Mouse (Mus musculus) MEL (cell line): ENCODE measurements around the gene Slc6a9. TPM values are rescaled to one million over a fixed set of nuclear protein-coding genes. Genes with fewer than 3 reads are reported as not detected.

Experiments used
- DNase-seq: peaks from one replicate; pipeline ENCODE4 v3.0.0; 2011; ENCODE audit warnings: low read depth, low spot score
- H3K27ac ChIP-seq: 2 replicates; pipeline ENCODE4 v1.5.1; 2012; ENCODE audit warnings: low read depth, mild to moderate bottlenecking, control low read depth, low read length, moderate library complexity; ENCODE audit not compliant: control insufficient read depth
- H3K27me3 ChIP-seq, 2 experiments: fragments of 150-350 bp in 1 of 2; sonication (generic) in 1 of 2; 2 replicates each; pipeline ENCODE4 v1.6.1; 2012; ENCODE audit warnings: low read length in 2 of 2, mild to moderate bottlenecking in 2 of 2, improper control_type of control experiment in 1 of 2, moderate library complexity in 1 of 2; ENCODE audit not compliant: insufficient read depth in 2 of 2, control insufficient read depth in 1 of 2
- H3K36me3 ChIP-seq, 2 experiments: 2 replicates each; pipeline ENCODE4 v1.6.1; 2012 to 2014; ENCODE audit warnings: low read length in 2 of 2, improper control_type of control experiment in 1 of 2, inconsistent platforms in 1 of 2, mild to moderate bottlenecking in 1 of 2; ENCODE audit not compliant: insufficient read depth in 2 of 2, control insufficient read depth in 1 of 2
- H3K4me1 ChIP-seq, 2 experiments: fragments of 150-350 bp in 1 of 2; sonication (generic) in 1 of 2; 2 replicates each; pipeline ENCODE4 v1.6.1; 2012; ENCODE audit warnings: low read length in 2 of 2, improper control_type of control experiment in 1 of 2, mild to moderate bottlenecking in 1 of 2; ENCODE audit not compliant: insufficient read depth in 2 of 2, control insufficient read depth in 1 of 2
- H3K4me3 ChIP-seq, 2 experiments: fragments of 150-350 bp in 1 of 2; sonication (generic) in 1 of 2; 2 replicates each; pipeline ENCODE4 v1.5.1; 2012; ENCODE audit warnings: low read depth in 2 of 2, low read length in 2 of 2, mild to moderate bottlenecking in 2 of 2, moderate library complexity in 2 of 2, control low read depth in 1 of 2, improper control_type of control experiment in 1 of 2; ENCODE audit not compliant: control insufficient read depth in 1 of 2, insufficient read depth in 1 of 2
- H3K79me2 ChIP-seq: 2 replicates; pipeline ENCODE4 v1.6.1; 2012; ENCODE audit warnings: mild to moderate bottlenecking, low read length, moderate library complexity; ENCODE audit not compliant: control insufficient read depth, poor library complexity, insufficient read depth
- H3K9ac ChIP-seq: 2 replicates; pipeline ENCODE4 v1.6.1; 2012; ENCODE audit warnings: low read depth, mild to moderate bottlenecking, control low read depth, low read length, moderate library complexity; ENCODE audit not compliant: control insufficient read depth, poor library complexity, severe bottlenecking
- H3K9me3 ChIP-seq: fragments of 150-350 bp; sonication (generic); replicated peaks from 2 replicates; pipeline ENCODE4 v1.6.1; 2012; ENCODE audit warnings: mild to moderate bottlenecking, low read length, improper control_type of control experiment, moderate library complexity; ENCODE audit not compliant: insufficient read depth
- BHLHE40 ChIP-seq: IDR thresholded peaks from 2 replicates; pipeline ENCODE4 v1.6.1; 2012; ENCODE audit warnings: low read depth, mild to moderate bottlenecking, inconsistent platforms, low read length, improper control_type of control experiment, borderline replicate concordance
- CHD1 ChIP-seq: IDR thresholded peaks from 2 replicates; pipeline ENCODE4 v1.6.1; 2012; ENCODE audit warnings: low read depth, mild to moderate bottlenecking, inconsistent platforms, low read length, improper control_type of control experiment
- CTCF ChIP-seq, 3 experiments: IDR thresholded peaks in 2 of 3; conservative IDR thresholded peaks in 1 of 3; 2 replicates each; pipeline ENCODE4 v1.5.1; 2011 to 2012; ENCODE audit warnings: low read length in 3 of 3, low read depth in 2 of 3, mild to moderate bottlenecking in 2 of 3, improper control_type of control experiment in 1 of 3, inconsistent platforms in 1 of 3, mixed read lengths in 1 of 3, moderate library complexity in 1 of 3; ENCODE audit not compliant: control insufficient read depth in 1 of 3, insufficient read depth in 1 of 3, poor library complexity in 1 of 3, severe bottlenecking in 1 of 3
- EP300 ChIP-seq, 2 experiments: IDR thresholded peaks; 2 replicates each; pipeline ENCODE4 v1.6.1; 2011; ENCODE audit warnings: improper control_type of control experiment in 2 of 2, low read length in 2 of 2, low read depth in 1 of 2, mild to moderate bottlenecking in 1 of 2
- ETS1 ChIP-seq: IDR thresholded peaks from 2 replicates; pipeline ENCODE4 v1.6.1; 2012; ENCODE audit warnings: low read depth, mild to moderate bottlenecking, inconsistent platforms, low read length, improper control_type of control experiment, moderate library complexity
- GABPA ChIP-seq: IDR thresholded peaks from 2 replicates; pipeline ENCODE4 v1.6.1; 2012; ENCODE audit warnings: low read depth, mild to moderate bottlenecking, inconsistent platforms, low read length, improper control_type of control experiment, moderate library complexity
- KAT2A ChIP-seq: conservative IDR thresholded peaks from 2 replicates; pipeline ENCODE4 v1.6.1; 2012; ENCODE audit warnings: low read depth, low read length, improper control_type of control experiment, inconsistent platforms
- MAX ChIP-seq: IDR thresholded peaks from 2 replicates; pipeline ENCODE4 v1.6.1; 2011; ENCODE audit warnings: low read length, improper control_type of control experiment
- MAZ ChIP-seq: IDR thresholded peaks from 2 replicates; pipeline ENCODE4 v1.6.1; 2012; ENCODE audit warnings: low read depth, mild to moderate bottlenecking, inconsistent platforms, low read length, improper control_type of control experiment
- MEF2A ChIP-seq: IDR thresholded peaks from 2 replicates; pipeline ENCODE4 v1.6.1; 2014; ENCODE audit warnings: low read depth, mild to moderate bottlenecking, inconsistent platforms, low read length, improper control_type of control experiment; ENCODE audit not compliant: poor library complexity, insufficient replicate concordance, severe bottlenecking; ENCODE audit errors: extremely low read depth
- MYC ChIP-seq: IDR thresholded peaks from 2 replicates; pipeline ENCODE4 v1.6.1; 2011; ENCODE audit warnings: low read depth, mild to moderate bottlenecking, low read length, improper control_type of control experiment, moderate library complexity
- NELFE ChIP-seq: IDR thresholded peaks from 2 replicates; pipeline ENCODE4 v1.6.1; 2011; ENCODE audit warnings: low read depth, low read length, improper control_type of control experiment
- POLR2AphosphoS2 ChIP-seq: IDR thresholded peaks from 2 replicates; pipeline ENCODE4 v1.6.1; 2011; ENCODE audit warnings: low read length, improper control_type of control experiment
- POLR2AphosphoS5 ChIP-seq: IDR thresholded peaks from 2 replicates; pipeline ENCODE4 v1.6.1; 2012; ENCODE audit warnings: low read depth, borderline replicate concordance, mild to moderate bottlenecking, inconsistent platforms, low read length, moderate library complexity, mixed read lengths
- RCOR1 ChIP-seq: IDR thresholded peaks from 2 replicates; pipeline ENCODE4 v1.6.1; 2012; ENCODE audit warnings: low read depth, mild to moderate bottlenecking, inconsistent platforms, low read length, improper control_type of control experiment
- SIN3A ChIP-seq: IDR thresholded peaks from 2 replicates; pipeline ENCODE4 v1.6.1; 2012; ENCODE audit warnings: low read length, improper control_type of control experiment, inconsistent platforms
- TBP ChIP-seq: IDR thresholded peaks from 2 replicates; pipeline ENCODE4 v1.8.0; 2011; ENCODE audit warnings: low read depth, low read length, improper control_type of control experiment
- TCF12 ChIP-seq: IDR thresholded peaks from 2 replicates; pipeline ENCODE4 v1.6.1; 2014; ENCODE audit warnings: low read depth, mild to moderate bottlenecking, inconsistent platforms, low read length, improper control_type of control experiment, moderate library complexity
- USF1 ChIP-seq: IDR thresholded peaks from 2 replicates; pipeline ENCODE4 v1.6.1; 2014; ENCODE audit warnings: low read depth, mild to moderate bottlenecking, inconsistent platforms, low read length, improper control_type of control experiment, moderate library complexity
- USF2 ChIP-seq, 2 experiments: IDR thresholded peaks; 2 replicates each; pipeline ENCODE4 v1.6.1; 2011 to 2012; ENCODE audit warnings: improper control_type of control experiment in 2 of 2, low read length in 2 of 2, borderline replicate concordance in 1 of 2, inconsistent platforms in 1 of 2, low read depth in 1 of 2, mild to moderate bottlenecking in 1 of 2; ENCODE audit not compliant: insufficient read depth in 1 of 2
- ZKSCAN1 ChIP-seq: IDR thresholded peaks from 2 replicates; pipeline ENCODE4 v1.6.1; 2012; ENCODE audit warnings: low read depth, mild to moderate bottlenecking, inconsistent platforms, low read length, improper control_type of control experiment, moderate library complexity
- ZNF384 ChIP-seq: IDR thresholded peaks from 2 replicates; pipeline ENCODE4 v1.6.1; 2012; ENCODE audit warnings: low read depth, mild to moderate bottlenecking, inconsistent platforms, low read length, improper control_type of control experiment
- polyA plus RNA-seq, 2 experiments: library from polyadenylated mRNA; stranded (reverse) in 1 of 2; unstranded in 1 of 2; fragments of >175 nt in 1 of 2; fragments of >200 nt in 1 of 2; gene quantifications; 2 replicates each; pipeline versions ENCODE4 v1.2.1 to v1.2.4; 2012; ENCODE audit warnings: low replicate concordance in 2 of 2, low read depth in 1 of 2; ENCODE audit not compliant: insufficient read length in 2 of 2, insufficient read depth in 1 of 2, missing spikeins in 1 of 2
- total RNA-seq: library from RNA; depleted of rRNA; stranded (reverse); fragments of 300-350 nt; gene quantifications from 2 replicates; pipeline ENCODE4 v1.2.3, GENCODE M21; 2012

The Slc6a9 gene
- total and polyA plus RNA-seq, 3 experiments = 3.2 to 21.2 TPM; not detected in 1

DNA sequence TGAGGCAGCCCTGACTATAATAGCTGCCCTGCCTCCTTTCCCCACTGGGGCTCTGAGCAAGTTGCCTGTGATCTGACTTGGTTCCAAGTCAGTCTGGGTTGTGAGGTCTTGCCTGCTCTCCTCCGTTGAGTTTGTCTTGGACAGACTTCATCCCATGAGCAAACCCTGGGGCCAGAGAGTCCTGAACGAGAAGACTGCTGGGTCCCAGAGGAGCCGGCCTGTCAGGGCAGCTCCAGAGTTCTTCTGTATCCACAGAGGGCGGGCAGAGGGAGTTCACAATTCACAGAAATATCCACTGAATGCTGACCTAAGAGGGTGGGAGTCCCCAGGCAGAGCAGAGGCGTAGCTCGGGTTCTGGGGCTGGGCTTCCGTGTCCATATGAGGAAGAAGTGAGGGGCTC, 16.6 kb downstream of the Slc6a9 start:
- Histone ChIP-seq H3K9ac (no peak overlapping the region), H3K4me3 (no peak overlapping the region), H3K4me1 (no peaks in the 10 kb centered on the region), H3K27ac (no peak overlapping the region), H3K36me3 (no peaks in the 10 kb centered on the region; a peak in 1 of 4 replicates)
- TF ChIP-seq TCF12 (no peak), CTCF (IDR thresholded peaks at IDR 0.05 in 2 of 3, conservative IDR thresholded peaks at IDR 0.05 in 1 of 3; ENCODE audit: control insufficient read depth in 1 of 3, insufficient read depth in 1 of 3, low read depth in 2 of 3, low read length in 3 of 3, poor library complexity in 1 of 3, severe bottlenecking in 1 of 3) (no peak), POLR2AphosphoS2 (no peak), CHD1 (no peak), GABPA (no peak), MYC (no peak), ZKSCAN1 (no peak), ETS1 (no peak), MAX (no peak), MAZ (no peak), USF1 (no peak), SIN3A (no peak), MEF2A (no peak)
- TF ChIP-seq, all 39 proteins: peak for 0
- no peak for DNase-seq
- Histone ChIP-seq H3K27me3 (no peaks in the 10 kb centered on the region), H3K9me3 (no peaks in the 10 kb centered on the region), H3K79me2 (no peaks in the 10 kb centered on the region)

DNA sequence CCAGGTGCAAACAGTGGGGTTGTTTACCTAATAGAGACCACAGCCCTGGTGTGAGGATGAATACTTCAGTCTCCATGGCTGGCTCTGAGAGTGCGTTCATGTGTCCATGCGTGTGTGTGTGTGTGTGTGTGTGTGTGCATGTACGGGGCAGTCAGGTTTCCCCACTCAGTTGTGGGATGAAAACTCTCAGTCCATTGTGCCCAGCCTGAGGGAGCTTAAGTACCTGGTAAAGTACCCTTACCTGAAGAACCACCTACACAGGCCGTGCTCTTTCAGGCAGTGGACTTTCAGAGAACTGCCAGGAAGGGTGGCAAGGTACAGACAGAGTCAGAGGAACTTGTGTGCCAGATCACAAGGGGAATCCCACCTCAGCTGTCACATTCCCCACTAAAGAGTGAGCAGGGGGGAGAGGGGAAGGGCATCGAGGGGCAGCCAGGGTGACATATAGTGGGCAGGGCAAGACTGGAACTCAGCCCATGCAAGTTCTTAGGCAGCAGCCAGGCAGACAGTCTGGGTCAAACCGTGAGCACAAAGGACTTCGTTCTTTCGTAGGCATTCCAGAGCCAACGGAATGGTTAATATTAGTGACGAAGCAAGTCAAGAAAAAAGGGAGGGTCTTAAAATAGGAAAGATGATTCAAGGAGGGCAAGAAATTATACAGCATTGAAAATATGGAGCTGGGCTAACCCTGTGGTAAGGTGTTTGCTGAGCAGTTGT, 18.0 kb downstream of the Slc6a9 start:
- Histone ChIP-seq H3K27ac (no peak overlapping the region), H3K36me3 (no peaks in the 10 kb centered on the region; a peak in 1 of 4 replicates)
- TF ChIP-seq BHLHE40 = no peak
- TF ChIP-seq RCOR1 = no peak
- no peak for TF ChIP-seq TBP
- no peak for TF ChIP-seq USF1
- no peak for TF ChIP-seq EP300 (IDR thresholded peaks at IDR 0.05; ENCODE audit: low read depth in 1 of 2, low read length in 2 of 2)
- TF ChIP-seq POLR2AphosphoS5 = no peak
- TF ChIP-seq KAT2A = no peak
- no peak for TF ChIP-seq MYC
- no peak for TF ChIP-seq TCF12
- no peak for TF ChIP-seq NELFE
- no peak for TF ChIP-seq USF2 (IDR thresholded peaks at IDR 0.05; ENCODE audit: borderline replicate concordance in 1 of 2, insufficient read depth in 1 of 2, low read depth in 1 of 2, low read length in 2 of 2)
- TF ChIP-seq POLR2AphosphoS2 = no peak
- no peak for TF ChIP-seq SIN3A
- no peak for TF ChIP-seq ZNF384

More for the DNA sequence above, 18.0 kb downstream of the Slc6a9 start:
- H3K9me3 ChIP-seq = no peaks in the 10 kb centered on the region
- no peaks in the 10 kb centered on the region for H3K79me2 ChIP-seq
- no peaks in the 10 kb centered on the region for H3K4me1 ChIP-seq
- H3K27me3 ChIP-seq = no peaks in the 10 kb centered on the region
- DNase-seq = no peak
- no peak overlapping the region for H3K9ac ChIP-seq
- no peak overlapping the region for H3K4me3 ChIP-seq
